Mouse (Mus musculus) embryo, embryonic 10 days (tissue): ENCODE results near the gene Nectin2.

ENCODE experiments used
- DNase-seq: peaks from one replicate; pipeline ENCODE4 v3.0.0-alpha.2; 2015; ENCODE audit warnings: low spot score

The Nectin2 gene

GRCm38 (mm10) chr7:19704475-19704874, 45.8 kb downstream of the Nectin2 start:
- DNase-seq: no peak

- no peak for DNase-seq
Observed at GRCm38 (mm10) chr7:19702859-19703555, 47.3 kb downstream of the Nectin2 start.

- DNase-seq: peak; percentile 86
Observed at GRCm38 (mm10) chr7:19701069-19701761, 49.1 kb downstream of the Nectin2 start.

- DNase-seq: no peak
Observed at GRCm38 (mm10) chr7:19700299-19701068, 49.8 kb downstream of the Nectin2 start.

- DNase-seq: no peak
Observed at GRCm38 (mm10) chr7:19699827-19700148, 50.5 kb downstream of the Nectin2 start.

- DNase-seq: peak; percentile 56
Observed at GRCm38 (mm10) chr7:19698907-19699826, 51.1 kb downstream of the Nectin2 start, which contains the start of gene Apoe. Gene Apoe, minus strand, starts transcription at chr7:19699188.

- peak; percentile 41 for DNase-seq
Observed at GRCm38 (mm10) chr7:19697949-19698906, 52.1 kb downstream of the Nectin2 start.

- no peak for DNase-seq
Observed at GRCm38 (mm10) chr7:19696336-19696873, 53.9 kb downstream of the Nectin2 start.

GRCm38 (mm10) chr7:19695881-19696280, 54.4 kb downstream of the Nectin2 start:
- DNase-seq: no peak

- DNase-seq: no peak
Observed at GRCm38 (mm10) chr7:19695213-19695594, 55.1 kb downstream of the Nectin2 start.

- DNase-seq: no peak
Observed at GRCm38 (mm10) chr7:19694336-19695212, 55.7 kb downstream of the Nectin2 start.

GRCm38 (mm10) chr7:19693421-19693820, 56.9 kb downstream of the Nectin2 start:
- no peak for DNase-seq

- DNase-seq: no peak
Observed at GRCm38 (mm10) chr7:19691873-19692865, 58.1 kb downstream of the Nectin2 start, which contains the start of gene Apoc1. Gene Apoc1, minus strand, starts transcription at chr7:19692660.

- DNase-seq: no peak
Observed at GRCm38 (mm10) chr7:19691434-19691833, 58.8 kb downstream of the Nectin2 start.

GRCm38 (mm10) chr7:19690845-19691244, 59.4 kb downstream of the Nectin2 start:
- DNase-seq: no peak

GRCm38 (mm10) chr7:19688611-19689010, 61.7 kb downstream of the Nectin2 start:
- no peak for DNase-seq

- DNase-seq: no peak
Observed at GRCm38 (mm10) chr7:19688101-19688500, 62.2 kb downstream of the Nectin2 start.
